Mouse (Mus musculus) adrenal gland (tissue): ENCODE measurements at regions not wholly inside any gene's neighbourhood (a gene's known extent, or its start where the extent isn't known, plus 50 kb on each side); places are given as distances from the start of the nearest gene placed in this dataset.

Experiments
- intact Hi-C: fragments of 180-260 bp; cut with DNase I; formaldehyde crosslinking; loops from one replicate; pipeline ENCODE4 v1.15.1; 2025

DNA sequence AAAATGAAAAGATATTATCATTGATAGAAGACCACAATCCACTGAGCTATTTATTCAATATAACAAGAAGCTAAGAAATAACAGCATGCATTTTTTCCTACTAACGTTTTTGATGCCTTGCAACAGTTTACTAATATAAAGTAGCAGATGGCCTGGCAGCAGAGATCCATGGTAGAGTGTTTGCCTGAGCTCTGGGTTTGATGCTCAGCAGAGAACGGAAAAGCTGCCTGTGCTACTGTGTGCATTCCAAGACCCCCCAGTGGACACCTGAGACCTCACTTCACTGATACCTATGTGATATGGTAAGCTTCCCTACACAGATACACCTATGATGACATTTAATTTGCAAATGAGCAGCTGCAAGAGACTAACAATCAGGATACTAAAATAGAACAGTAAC is 95.6 kb upstream of the Acvr2a start:
- intact Hi-C loops = no loop called here

GRCm38 (mm10) chr2:48730780-48731179 is 83.1 kb upstream of the Acvr2a start:
- intact Hi-C loops = no loop called here

GRCm38 (mm10) chr2:48733936-48734335 is 80.0 kb upstream of the Acvr2a start:
- intact Hi-C loops = no loop called here

DNA sequence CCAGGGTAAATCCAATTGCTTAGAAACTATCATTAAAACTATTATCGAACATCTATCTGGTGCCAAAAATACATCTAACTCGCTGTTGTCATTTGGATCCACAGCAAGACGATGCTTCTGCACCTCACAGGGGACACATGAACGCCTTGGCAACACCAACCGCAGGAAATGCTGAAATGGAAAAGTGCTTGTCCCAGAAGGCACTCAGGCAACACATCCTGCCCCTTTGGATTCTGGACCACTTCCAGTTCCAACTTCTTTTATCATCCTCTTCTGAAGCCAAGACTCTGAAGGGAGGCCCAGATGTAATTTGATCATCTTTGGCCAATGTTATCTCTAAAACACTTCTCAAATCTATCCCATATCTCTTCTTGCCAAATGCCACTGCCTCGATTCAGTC is 79.4 kb upstream of the Acvr2a start:
- intact Hi-C loops = no loop called here

GRCm38 (mm10) chr2:48736312-48736711 is 77.6 kb upstream of the Acvr2a start:
- intact Hi-C loops = no loop called here
